Mouse (Mus musculus): Measurements from ENCODE around the gene Zfp512. TPM values are rescaled to one million over a fixed set of nuclear protein-coding genes. Genes with fewer than 3 reads are reported as not detected.

The Zfp512 gene
- total RNA-seq, 2 experiments from 2014 or later = 17.8 to 26.0 TPM

Other genes starting within 250 kb of the Zfp512 start
- gene Ppm1g, start 231.7 kb upstream of the Zfp512 start, total RNA-seq (2021) = 100 to 1,000 TPM; 125 to 127 TPM
- gene Nrbp1, start 211.6 kb upstream of the Zfp512 start, total RNA-seq (2021) = 10 to 100 TPM; 79.6 to 86.2 TPM
- gene Gm9970, start 211.2 kb upstream of the Zfp512 start, total RNA-seq (2021) = under 1 TPM in 1 of 2 experiments, not detected in 1; 0.97 TPM
- 1 to 10 TPM; 3.0 to 4.9 TPM for gene Krtcap3, start 200.7 kb upstream of the Zfp512 start, total RNA-seq (2021)
- 10 to 100 TPM; 27.7 to 36.2 TPM for gene Ift172, start 161.3 kb upstream of the Zfp512 start, total RNA-seq (2021)
- 10 to 100 TPM in 1 of 2 experiments, 1 to 10 TPM in 1; 6.8 to 10.7 TPM for gene Fndc4, start 156.4 kb upstream of the Zfp512 start, total RNA-seq (2021)
- 10 to 100 TPM; 14.5 to 32.1 TPM for gene Gckr, start 155.0 kb upstream of the Zfp512 start, total RNA-seq (2021)
- gene 4930548H24Rik, start 33.3 kb downstream of the Zfp512 start, total RNA-seq (2021) = under 1 TPM; 0.24 to 0.58 TPM
- 10 to 100 TPM; 22.9 to 23.3 TPM for gene Gpn1, start 42.3 kb downstream of the Zfp512 start, total RNA-seq (2021)
- 10 to 100 TPM; 27.9 to 28.5 TPM for gene Slc4a1ap, start 74.6 kb downstream of the Zfp512 start, total RNA-seq (2021)
- 10 to 100 TPM; 16.0 to 20.9 TPM for gene Supt7l, start 75.4 kb downstream of the Zfp512 start, total RNA-seq (2021)
- 100 to 1,000 TPM; 282 to 285 TPM for gene Mrpl33, start 144.5 kb downstream of the Zfp512 start, total RNA-seq (2021)
- gene Rbks, start 245.2 kb downstream of the Zfp512 start, total RNA-seq (2021) = 10 to 100 TPM in 1 of 2 experiments, 1 to 10 TPM in 1; 9.6 to 13.4 TPM
- gene Babam2, start 245.3 kb downstream of the Zfp512 start, total RNA-seq (2021) = 10 to 100 TPM; 55.8 to 84.3 TPM

Data from adrenal gland, postnatal 10 days (tissue).